27 mouse cellular contexts compared by ENCODE assay signal in genomic region chr3:83943212-83943611, GRCm38 (mm10).
A peak's percentile ranks its signal among the peaks of the same experiment; 100 is the strongest.
DNase-seq lines count a peak whose midpoint lies in the region; ATAC-seq and TF ChIP-seq lines count a peak whose summit lies in the region.
"Had no signal": no experiment of that assay in that cellular context is flagged by ENCODE, and none has a peak within 500 bp of the region (broad histone marks: within the 10 kb centered on the region; RNA-seq: fewer than 3 reads in every experiment).

No protein-coding gene starts in this region.

- no peak for TF ChIP-seq CTCF in lung, postnatal 0 days (IDR thresholded peaks at IDR 0.05)

- WGBS in lung, postnatal 0 days: 72% methylated on average over 4 of the region's 4 CpGs
- WGBS in macrophage (ENCODE audit: missing documents): 77% methylated on average over 4 of the region's 4 CpGs

- no peak overlapping the region for H3K9ac ChIP-seq in lung, postnatal 0 days (replicated peaks; ENCODE audit: low read depth)
- H3K9ac ChIP-seq: embryonic facial prominence, embryonic 13.5 days; hindbrain, embryonic 13.5 days; kidney, embryonic 15.5 days; limb, embryonic 12.5 days; liver, embryonic 12.5 days; neural tube, embryonic 12.5 days had no signal

- no peak for TF ChIP-seq EP300 in lung, postnatal 0 days (IDR thresholded peaks at IDR 0.05)

- H3K27me3 ChIP-seq in lung, postnatal 0 days (replicated peaks; ENCODE audit: insufficient read depth, low read length): no peaks in the 10 kb centered on the region
- H3K27me3 ChIP-seq: embryonic facial prominence, embryonic 13.5 days; hindbrain, embryonic 13.5 days; kidney, embryonic 15.5 days; limb, embryonic 12.5 days; liver, embryonic 12.5 days; neural tube, embryonic 12.5 days had no signal

- H3K27ac ChIP-seq in lung, postnatal 0 days (ENCODE audit: low read length): no peak overlapping the region
- H3K27ac ChIP-seq in macrophage: peak overlapping the region; percentile 13; the same call in 1 of the 2 replicates
- H3K27ac ChIP-seq: embryonic facial prominence, embryonic 13.5 days; hindbrain, embryonic 13.5 days; kidney, embryonic 15.5 days; limb, embryonic 12.5 days; liver, embryonic 12.5 days; neural tube, embryonic 12.5 days had no signal

- H3K4me2 ChIP-seq in lung, postnatal 0 days (replicated peaks; ENCODE audit: low read depth, low read length): no peak overlapping the region
- H3K4me2 ChIP-seq: embryonic facial prominence, embryonic 13.5 days; hindbrain, embryonic 13.5 days; kidney, embryonic 15.5 days; limb, embryonic 12.5 days; liver, embryonic 12.5 days; neural tube, embryonic 12.5 days had no signal

- peaks cover 7% of the 10 kb centered on the region; the same call in 1 of the 2 replicates for H3K36me3 ChIP-seq in lung, postnatal 0 days (ENCODE audit: insufficient read depth, low read length)
- peaks cover 15% of the 10 kb centered on the region; the same call in 1 of the 2 replicates for H3K36me3 ChIP-seq in macrophage (ENCODE audit: inconsistent target)

- peak; percentile 50; the same call in 1 of the 2 replicates for ATAC-seq in lung, postnatal 0 days
- ATAC-seq: forebrain, embryonic 14.5 days; liver, embryonic 12.5 days had no signal

- peak; percentile 14 for DNase-seq in lung, postnatal 0 days (ENCODE audit: low spot score)
- DNase-seq in lung, postnatal 36 days: no peak
- DNase-seq in NIH3T3 (ENCODE audit: low read depth): peak; percentile 64
- no peak for DNase-seq in left cerebral cortex, adult 11 months (ENCODE audit: low spot score)
- no peak for DNase-seq in adrenal gland, adult 8-10 months
- no peak for DNase-seq in embryo, embryonic 9.5 days (ENCODE audit: extremely low spot score)
- DNase-seq: adrenal gland, postnatal 10 days; cerebellum, adult 2 months; cerebellum, postnatal 25 days; gastrocnemius, postnatal 14 days; heart, postnatal 36 days; kidney, adult 11 months; lung, adult 18-20 months; lung, postnatal 14 days; midbrain, embryonic 14.5 days; retina, postnatal 1 day; right cerebral cortex, postnatal 25 days; spleen, adult 18-20 months; thymus, adult 2 months had no signal

- no peaks in the 10 kb centered on the region for H3K9me3 ChIP-seq in lung, postnatal 0 days (ENCODE audit: low read length)
- H3K9me3 ChIP-seq: embryonic facial prominence, embryonic 13.5 days; hindbrain, embryonic 13.5 days; kidney, embryonic 15.5 days; limb, embryonic 12.5 days; liver, embryonic 12.5 days; neural tube, embryonic 12.5 days had no signal

- H3K4me3 ChIP-seq in lung, postnatal 0 days (ENCODE audit: low read depth, low read length): no peak overlapping the region
- H3K4me3 ChIP-seq in macrophage (ENCODE audit: inconsistent target): no peak overlapping the region
- H3K4me3 ChIP-seq: embryonic facial prominence, embryonic 13.5 days; hindbrain, embryonic 13.5 days; kidney, embryonic 15.5 days; limb, embryonic 12.5 days; liver, embryonic 12.5 days; neural tube, embryonic 12.5 days had no signal

- no peaks in the 10 kb centered on the region for H3K79me2 ChIP-seq in macrophage (ENCODE audit: inconsistent target)

- no peaks in the 10 kb centered on the region for H3K4me1 ChIP-seq in lung, postnatal 0 days (ENCODE audit: insufficient read depth, low read depth, low read length)
- H3K4me1 ChIP-seq: hindbrain, embryonic 13.5 days; limb, embryonic 12.5 days; neural tube, embryonic 12.5 days had no signal

Comparison
In these comparisons a context has a peak if more than half of its experiments do, and no peak if none do; other contexts are left out.
1. DNase-seq: peak in lung, postnatal 0 days (single experiment) and NIH3T3 (single experiment); none in lung, postnatal 36 days (single experiment), left cerebral cortex, adult 11 months (single experiment), adrenal gland, adult 8-10 months (single experiment) and embryo, embryonic 9.5 days (single experiment).